Mouse (Mus musculus) gastrocnemius, adult 8-10 months (tissue): ENCODE measurements around the gene H2-DMb1. TPM values are rescaled to one million over a fixed set of nuclear protein-coding genes. Genes with fewer than 3 reads are reported as not detected.

Source experiments
- DNase-seq, 2 experiments: peaks; one replicate each; pipeline ENCODE4 v3.0.0; 2022; ENCODE audit warnings: low spot score in 2 of 2
- total RNA-seq, 4 experiments: library from RNA; stranded (reverse); gene quantifications; 2 replicates each; pipeline ENCODE4 v1.2.4; 2022

H2-DMb1 gene
- total RNA-seq: under 1 TPM in 2 of 4 experiments, not detected in 2; 0.19 to 0.81 TPM

- no peak for DNase-seq
Measured at GRCm38 (mm10) chr17:34152923-34153322, at the start of gene H2-DMb1. TSS of gene H2-DMb1 (plus strand) at chr17:34153072.

DNA sequence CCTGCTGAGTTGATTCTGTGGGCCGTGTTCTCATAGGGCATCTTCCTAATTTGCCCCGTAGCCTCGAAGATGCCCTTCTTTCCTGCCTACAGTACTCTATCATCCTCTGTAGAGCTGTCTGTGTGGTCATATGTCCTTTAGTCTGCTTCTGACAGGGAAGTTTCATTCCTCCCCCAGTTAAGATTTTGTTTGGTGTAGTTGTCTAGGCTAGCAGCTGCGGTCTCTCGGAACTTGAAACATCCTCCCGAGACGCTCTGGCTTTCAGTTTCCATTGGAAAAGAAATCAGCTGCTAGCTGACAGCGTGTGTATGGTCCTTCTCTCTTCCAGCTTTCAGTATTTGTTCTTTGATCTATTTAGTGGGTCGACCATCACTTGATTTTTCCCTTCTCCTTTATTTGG lies 48.1 kb upstream of the H2-DMb1 start:
- DNase-seq: no peak

DNA sequence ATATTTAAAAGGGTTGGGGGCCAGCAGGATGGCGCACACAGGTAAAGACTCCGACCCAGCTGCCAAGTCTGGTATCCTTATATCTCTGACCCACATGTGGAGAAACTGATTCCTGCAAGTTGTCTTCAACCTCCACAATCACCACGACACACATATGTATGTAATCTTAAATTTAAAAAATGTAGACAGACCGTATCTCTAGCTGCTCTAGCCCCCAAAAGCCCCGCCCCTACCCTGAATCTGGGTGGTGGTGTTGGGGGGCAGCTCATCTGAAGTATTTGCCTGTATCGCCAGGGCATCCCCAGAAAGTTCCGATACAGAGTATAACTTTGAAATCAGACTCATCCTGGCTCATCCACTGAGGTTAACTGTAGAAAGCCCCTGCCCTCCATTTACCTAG lies 46.3 kb upstream of the H2-DMb1 start:
- DNase-seq: no peak

DNA sequence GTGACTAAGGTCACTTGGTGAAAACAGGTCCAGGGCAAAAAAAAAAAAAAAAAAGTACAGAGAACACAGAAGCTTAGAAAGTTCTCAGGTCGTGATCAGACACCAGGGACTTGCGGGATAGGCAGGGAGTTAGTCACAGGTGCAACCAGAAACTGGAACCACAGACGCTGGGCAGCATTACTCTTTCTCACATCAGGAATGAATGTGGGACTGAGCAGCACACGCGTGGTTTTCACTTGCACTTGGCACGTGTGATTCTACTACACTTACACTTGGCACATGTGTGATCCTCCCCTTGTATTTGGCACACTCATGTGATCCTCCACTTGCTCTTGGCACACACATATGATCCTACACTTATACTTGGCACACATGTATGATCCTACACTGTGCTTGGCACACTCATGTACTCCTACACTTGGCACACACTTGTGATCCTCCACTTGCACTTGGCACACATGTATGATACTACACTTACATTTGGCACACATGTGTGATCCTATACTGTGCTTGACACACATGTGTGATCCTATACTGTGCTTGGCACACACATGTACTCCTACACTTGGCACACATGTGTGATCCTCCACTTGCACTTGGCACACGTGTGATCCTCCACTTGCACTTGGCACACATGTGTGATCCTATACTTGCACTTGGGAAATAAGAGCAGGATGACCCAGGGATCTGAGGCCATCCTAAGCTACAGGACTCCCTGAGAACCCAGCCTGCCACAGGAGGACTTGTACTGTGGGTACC lies 45.6 kb upstream of the H2-DMb1 start:
- DNase-seq: no peak

DNA sequence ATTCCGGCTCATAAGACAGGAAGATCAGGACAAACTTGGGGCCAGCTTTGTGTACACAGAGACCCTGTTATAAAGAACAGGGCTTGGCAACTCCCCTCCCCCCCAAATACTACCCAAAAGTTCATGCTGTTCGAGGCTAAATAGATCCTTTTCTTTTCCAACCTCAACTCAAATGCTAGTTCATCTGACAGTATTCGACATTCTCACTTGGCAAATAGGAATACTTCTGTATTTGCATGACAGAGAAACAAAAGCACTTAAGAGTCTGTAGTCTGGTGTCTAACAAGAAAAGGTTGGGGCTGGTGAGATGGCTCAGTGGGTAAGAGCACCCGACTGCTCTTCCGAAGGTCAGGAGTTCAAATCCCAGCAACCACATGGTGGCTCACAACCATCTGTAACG lies 44.4 kb upstream of the H2-DMb1 start:
- no peak for DNase-seq

- DNase-seq: no peak
Measured at GRCm38 (mm10) chr17:34109038-34109805, 43.6 kb upstream of the H2-DMb1 start.

- no peak for DNase-seq
Measured at GRCm38 (mm10) chr17:34109806-34110195, 43.1 kb upstream of the H2-DMb1 start.

DNA sequence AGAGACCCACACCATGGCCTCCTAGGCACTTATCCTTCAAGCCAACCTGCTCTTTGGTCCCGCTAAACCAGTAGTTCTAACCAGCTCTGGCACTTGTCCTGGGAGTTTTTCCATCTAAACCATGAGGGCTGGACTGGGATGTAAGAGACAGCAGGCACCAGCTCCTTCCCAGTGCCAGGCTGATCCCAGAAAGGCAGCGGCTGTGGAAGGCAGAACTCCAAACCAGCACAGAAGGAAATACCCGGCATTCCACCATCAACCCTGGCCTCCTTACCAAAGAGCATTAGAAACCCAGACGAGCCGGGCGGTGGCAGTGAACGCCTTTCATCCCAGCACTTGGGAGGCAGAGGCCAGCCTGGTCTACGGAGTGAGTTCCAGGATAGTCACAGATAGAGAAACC lies 42.6 kb upstream of the H2-DMb1 start:
- no peak for DNase-seq

DNA sequence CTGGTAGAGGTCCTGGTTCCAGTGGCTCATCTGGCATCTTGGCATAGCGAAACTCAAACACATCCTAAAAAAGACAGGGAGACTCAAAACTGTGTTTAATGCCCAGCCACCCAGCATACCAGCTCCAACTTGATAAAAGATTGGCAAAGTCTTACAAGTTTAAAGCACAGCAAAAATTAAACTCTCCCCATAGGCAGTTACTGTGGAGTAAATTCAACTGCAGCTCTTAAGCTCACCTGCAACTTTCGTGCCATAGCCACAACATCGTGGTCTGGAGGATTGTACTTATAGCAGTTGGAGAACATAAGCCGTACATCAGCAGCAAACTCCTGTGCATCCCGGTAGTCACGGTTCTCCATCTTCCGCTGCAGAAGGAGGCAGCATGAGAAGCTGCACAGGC lies 38.8 kb upstream of the H2-DMb1 start:
- no peak for DNase-seq

GRCm38 (mm10) chr17:34116736-34117370 lies 36.0 kb upstream of the H2-DMb1 start:
- no peak for DNase-seq

DNA sequence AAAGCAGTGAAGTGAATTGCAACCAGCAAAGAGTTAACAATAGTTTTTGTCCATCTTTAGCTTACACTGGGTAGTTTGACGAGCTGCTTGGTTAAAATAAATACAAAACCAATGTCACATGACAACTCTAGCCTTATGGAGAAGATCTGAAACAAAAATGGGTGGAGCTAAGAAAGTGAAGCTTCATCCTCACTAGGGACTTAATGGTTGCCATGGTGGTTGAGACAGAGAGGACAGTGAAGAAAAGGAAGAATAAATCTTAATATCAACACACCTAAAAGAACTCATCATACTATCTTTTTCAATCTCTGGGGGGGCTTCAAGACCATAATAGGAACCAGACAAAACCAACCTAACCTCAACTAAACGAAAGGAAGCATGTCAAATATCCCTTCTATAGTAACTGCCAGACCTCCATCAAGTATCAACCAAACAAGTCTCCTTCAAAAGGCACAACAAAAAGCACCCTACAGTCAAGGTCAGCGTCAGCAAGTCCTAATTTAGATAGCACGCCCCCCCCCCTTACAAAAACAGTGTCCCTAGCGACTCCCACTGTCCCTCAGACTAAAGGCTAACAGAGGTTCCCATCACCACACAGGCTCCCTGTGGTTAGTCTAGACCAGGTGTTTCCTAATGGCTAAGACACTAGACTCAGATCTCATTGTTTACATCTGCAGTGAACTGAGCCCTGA lies 35.3 kb upstream of the H2-DMb1 start:
- DNase-seq: no peak

DNA sequence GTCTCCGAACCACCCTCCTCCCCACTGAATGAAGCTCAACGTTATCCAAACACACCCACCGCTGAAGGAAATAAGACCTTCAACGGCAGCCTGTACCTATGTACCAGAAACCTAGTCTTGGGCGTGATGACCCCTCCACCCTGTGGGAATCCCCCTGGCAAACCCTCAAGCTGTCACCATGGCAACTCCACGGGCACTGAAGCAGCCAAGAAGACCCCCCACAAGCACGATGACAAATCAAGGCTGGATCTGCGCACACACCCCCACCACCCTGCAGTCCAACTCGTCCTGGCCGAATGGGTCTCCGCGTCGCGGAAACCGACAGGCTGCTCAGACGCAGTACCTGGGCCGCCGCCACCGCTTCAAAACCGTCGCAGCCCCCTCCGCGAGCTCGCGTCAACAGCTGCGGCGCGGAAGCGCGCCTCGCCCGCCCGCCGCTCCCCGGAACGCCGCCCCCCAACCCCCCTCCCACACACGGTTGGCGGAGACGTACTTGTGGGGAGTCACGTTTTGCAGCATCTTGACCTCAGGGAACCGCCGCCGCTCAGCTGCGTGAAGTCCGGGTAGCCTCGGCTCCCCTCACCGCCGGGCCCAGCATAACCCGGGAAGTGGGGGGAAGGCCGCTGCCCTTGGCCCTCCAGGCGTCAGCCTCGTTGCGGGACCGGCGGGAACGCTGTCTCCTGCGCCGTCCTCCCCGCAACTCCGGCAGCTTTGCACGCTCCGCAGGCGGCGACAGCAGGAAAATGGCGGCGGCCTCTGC lies 34.6 kb upstream of the H2-DMb1 start:
- DNase-seq: peak in 1 of 2 experiments; percentile 31

GRCm38 (mm10) chr17:34118873-34119248 lies 34.0 kb upstream of the H2-DMb1 start:
- DNase-seq: no peak

DNA sequence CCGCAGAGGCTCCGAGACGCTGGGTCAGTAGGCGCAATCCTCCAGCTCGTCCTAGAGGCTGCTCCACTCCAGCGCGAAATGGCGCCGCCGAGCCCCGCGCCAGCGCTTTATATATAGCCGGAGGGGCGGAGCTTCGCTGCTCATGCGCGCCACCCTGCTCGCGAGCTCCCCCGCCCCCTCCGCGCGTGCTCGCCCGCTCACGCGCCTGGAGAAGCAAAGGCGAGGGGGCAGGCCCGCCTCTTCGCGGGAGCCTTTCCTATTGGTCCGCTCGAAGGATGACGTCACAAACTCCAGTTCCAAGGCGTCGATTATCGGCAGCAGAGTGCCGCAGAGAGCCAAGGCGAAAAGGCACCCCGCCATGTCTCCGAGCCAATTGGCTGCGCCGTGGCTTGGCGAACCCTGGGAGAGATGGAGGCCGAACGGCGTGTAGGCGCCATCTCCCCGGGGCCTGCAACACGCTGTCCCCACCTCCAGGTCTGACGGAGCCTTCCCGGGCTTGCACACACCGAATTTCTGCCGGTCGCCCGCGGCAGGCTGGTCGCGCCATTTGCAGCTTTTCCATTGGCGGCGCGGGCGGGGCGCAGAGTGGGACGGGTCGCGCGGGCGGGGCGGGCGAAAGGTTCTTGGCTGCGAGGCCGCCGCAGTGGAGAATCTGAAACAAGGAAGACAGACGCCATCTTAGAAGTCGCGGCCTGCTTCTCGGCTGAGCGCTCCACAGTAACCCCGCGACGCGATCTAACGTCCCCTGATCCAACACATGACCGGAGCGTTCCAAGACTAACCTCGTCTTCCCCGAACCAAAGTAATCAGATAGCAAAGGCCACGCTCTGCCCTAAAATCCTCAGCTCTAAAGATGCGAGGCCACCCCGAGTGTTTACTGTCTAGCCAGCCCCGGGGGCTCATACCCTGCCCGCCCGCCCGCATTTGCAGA lies 33.4 kb upstream of the H2-DMb1 start, which contains the start of gene H2-DMa:
Gene H2-DMa (plus strand): TSS at position 293 of the 931 bp plus-strand sequence.
- peak; percentile 99 for DNase-seq

DNA sequence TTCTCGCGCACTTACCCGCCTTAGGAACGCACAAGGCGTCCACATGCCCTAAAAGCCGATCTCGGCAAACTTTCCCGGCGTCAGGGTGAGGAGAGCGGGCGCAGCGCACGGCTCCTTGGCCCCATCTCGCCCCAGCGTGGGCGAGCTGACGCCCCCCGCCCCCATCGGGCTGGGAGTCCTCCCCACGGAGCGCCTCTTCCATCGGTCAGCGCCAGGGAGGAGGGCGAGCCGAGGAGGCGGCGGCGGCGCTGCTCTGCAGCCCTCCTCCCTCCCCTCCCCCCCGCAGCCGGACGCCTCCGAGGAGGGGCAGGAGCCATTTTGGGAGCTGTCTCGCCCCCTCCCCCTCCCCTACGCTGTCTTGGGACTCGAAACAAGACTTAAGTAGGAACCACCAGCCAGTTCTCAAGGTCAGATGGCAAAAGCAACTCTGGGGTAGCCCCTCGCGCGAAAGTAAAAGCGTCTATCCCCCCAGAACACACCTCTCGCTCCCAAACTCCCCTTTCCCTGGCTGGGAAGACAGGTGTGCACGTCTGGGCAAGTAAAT lies 32.6 kb upstream of the H2-DMb1 start:
- peak; percentile 81 to 90 for DNase-seq

DNA sequence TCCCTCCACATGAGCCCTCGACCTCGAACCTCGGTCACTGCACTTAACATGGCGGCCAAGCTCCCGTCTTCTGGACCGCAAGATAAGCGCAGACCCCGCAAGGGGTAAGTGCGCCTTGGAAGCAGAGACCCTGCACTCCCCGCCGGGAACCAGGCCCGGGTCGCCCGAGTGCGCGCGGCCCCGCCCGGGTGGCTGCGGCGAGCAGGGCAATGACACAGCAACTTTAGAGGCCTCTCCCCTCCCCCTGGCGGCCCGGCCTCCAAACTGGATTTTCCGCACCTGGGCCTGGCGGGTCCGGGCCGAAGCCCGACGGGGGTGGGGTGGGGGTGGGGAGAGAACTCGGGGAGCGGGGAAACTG lies 32.1 kb upstream of the H2-DMb1 start:
- peak; percentile 88 to 91 for DNase-seq

DNA sequence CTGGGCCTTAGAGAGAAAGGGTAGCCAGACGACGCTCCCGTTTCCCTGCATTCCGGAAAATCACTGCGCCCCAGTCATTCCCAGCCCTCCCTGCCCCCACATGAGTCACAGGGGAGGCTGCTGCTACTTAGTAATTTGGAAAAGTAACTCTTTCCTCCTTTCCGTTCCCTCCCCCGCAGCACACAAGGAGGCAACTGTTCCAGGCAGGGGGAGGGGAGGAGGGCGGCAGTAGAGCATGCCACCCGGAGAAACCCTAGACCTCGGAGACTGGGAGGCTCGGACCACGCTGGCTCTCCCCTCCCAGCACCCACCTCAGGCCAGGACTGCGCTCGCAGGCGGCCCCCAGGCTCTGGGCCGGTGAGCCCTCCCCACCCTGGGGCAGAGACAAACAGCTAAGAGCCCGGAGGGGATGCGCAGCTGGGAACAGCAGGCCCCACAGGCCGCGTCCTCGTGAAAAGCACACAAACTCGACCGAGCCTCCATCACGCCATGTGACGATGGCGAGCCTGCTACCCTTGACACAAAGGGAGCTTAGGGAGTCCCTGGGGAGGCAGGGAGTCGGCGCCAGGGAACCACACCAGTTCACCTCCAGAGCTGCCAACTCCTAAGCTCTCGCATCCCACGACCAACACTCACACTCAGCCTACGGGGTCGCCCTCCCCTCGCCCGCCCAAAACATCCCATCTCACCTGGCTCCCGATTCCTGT lies 31.5 kb upstream of the H2-DMb1 start:
- DNase-seq: peak; percentile 88 to 89

DNA sequence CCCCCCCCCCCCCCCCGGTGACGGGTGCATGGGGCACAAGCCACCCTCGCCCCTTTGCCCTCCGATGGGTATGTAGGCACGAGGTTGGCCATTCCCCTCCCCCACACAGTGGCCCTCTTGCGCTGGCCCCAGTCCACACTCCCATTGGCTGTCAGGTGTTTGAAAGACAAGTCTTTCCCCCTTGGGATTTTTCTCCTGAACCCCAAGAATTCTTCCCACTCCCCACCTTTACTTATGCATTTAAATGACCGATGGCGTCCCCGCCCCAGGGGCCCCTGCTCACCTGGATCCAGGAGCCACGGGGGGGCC lies 31.0 kb upstream of the H2-DMb1 start:
- peak in 1 of 2 experiments; percentile 78 for DNase-seq
